Mouse (Mus musculus) left cerebral cortex, postnatal 14 days (tissue): ENCODE measurements around the gene Lypla2. TPM values are rescaled to one million over a fixed set of nuclear protein-coding genes. Genes with fewer than 3 reads are reported as not detected.
A peak's percentile ranks its signal among the peaks of the same experiment; 100 is the strongest.
"Not testable (repeated sequence)": the region's sequence is repeated elsewhere in the genome, so short reads cannot be mapped to it uniquely, and the experiment has no call there.

Experiments used
- DNase-seq, 2 experiments: peaks; one replicate each; pipeline ENCODE4 v3.0.0; 2021 to 2022; ENCODE audit warnings: low spot score in 2 of 2, mixed read lengths in 1 of 2
- intact Hi-C: fragments of 180-260 bp; cut with DNase I; formaldehyde crosslinking; loops from one replicate; pipeline ENCODE4 v1.15.1; 2025
- total RNA-seq, 2 experiments: library from RNA; stranded (reverse); gene quantifications; 2 replicates each; pipeline ENCODE4 v1.2.3; 2021

Gene Lypla2
- total RNA-seq, 2 experiments from 2014 or later, result 82.2 to 91.6 TPM

- intact Hi-C loops, DNase-seq: not testable (repeated sequence)
Observed at GRCm38 (mm10) chr4:135980223-135980622, 7.8 kb upstream of the Lypla2 start.

DNA sequence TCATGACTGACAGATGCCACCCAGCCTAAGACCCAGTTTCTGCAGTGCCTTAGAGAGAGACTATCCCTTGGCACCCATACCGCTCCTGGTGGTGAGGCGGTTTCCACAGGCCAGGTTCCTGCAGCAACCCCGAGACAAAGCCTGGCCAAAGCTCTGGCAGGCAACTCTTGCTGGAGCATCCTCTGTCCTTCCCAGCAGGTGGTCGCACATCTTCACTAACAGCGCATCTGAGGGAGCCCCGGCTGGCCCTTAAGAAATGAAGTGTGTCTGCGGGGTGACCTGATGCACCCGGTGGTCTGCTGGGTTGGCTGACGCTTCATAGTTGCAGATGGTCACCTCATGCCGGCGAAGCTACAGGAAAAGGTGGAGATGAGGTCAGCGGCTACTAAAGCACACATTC lies 3.7 kb upstream of the Lypla2 start:
- intact Hi-C loops, result no loop called here
- no peak for DNase-seq

DNA sequence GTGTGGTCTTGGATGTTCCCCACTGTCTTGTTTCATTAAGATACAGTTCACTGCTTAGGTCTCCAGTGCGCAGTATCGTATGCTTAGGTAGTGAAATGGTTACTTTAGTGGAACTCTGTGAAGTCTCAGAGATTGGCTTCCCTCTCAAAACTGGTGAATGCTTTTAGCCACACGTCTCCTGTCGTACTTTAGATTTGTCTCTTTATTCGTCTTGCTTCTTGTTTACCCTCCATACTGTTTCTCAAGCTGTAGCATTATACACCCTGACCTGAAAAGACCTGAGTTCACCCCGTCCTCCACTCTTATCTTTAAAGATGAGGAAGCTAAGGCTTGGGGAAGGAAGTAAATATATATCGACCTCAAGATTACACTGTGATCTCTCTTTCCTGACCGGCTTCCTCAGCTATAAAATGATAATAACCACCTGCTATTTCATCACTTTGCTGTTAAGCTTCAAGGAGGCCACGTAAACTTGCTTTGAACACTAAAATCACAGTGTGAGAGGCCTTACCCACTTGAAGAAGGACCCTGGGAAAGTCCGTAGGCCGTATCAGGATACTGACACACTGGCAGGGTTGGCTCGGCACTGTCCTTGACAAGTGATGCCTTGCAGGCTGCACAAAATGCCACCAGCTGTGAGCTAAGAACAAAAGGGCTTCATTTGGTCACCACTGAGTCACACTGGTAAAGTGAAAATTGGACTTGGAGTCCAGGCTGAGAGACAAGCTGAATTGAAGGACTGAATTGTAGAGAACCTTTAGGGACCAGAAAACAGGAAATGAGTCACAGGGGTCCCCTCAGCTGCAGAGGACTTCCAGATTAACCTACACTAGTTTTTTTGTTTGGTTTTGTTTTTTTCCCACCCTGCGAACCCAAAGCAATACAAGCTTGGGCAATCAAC lies 735 bp upstream of the Lypla2 start:
- intact Hi-C loops, result no loop called here
- no peak for DNase-seq

GRCm38 (mm10) chr4:135971805-135972555 lies 446 bp downstream of the Lypla2 start:
- intact Hi-C loops, result no loop called here
- DNase-seq, result no peak

DNA sequence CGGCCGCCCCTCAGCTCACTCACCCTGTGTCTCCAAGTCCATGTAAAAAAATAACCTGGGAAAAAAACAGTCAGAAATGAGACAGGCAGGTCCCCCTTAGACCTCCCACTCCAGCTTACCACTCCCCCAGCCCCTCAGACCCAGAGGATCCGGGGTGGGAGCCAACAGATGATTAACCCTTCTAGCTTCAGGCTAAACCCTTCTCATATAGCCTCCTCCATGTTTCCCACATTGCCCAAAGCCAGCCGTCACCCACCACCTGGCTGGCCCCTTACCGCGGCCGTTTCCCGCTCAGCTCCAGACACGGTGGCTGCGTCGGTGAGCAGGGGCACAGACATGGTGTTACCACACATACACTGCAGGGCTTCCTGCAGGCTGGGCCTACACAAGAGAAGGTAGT lies 1.8 kb downstream of the Lypla2 start:
- no peak for DNase-seq
- intact Hi-C loops, result no loop called here

GRCm38 (mm10) chr4:135969070-135969750 lies 3.2 kb downstream of the Lypla2 start:
- no peak for DNase-seq
- intact Hi-C loops, result no loop called here

DNA sequence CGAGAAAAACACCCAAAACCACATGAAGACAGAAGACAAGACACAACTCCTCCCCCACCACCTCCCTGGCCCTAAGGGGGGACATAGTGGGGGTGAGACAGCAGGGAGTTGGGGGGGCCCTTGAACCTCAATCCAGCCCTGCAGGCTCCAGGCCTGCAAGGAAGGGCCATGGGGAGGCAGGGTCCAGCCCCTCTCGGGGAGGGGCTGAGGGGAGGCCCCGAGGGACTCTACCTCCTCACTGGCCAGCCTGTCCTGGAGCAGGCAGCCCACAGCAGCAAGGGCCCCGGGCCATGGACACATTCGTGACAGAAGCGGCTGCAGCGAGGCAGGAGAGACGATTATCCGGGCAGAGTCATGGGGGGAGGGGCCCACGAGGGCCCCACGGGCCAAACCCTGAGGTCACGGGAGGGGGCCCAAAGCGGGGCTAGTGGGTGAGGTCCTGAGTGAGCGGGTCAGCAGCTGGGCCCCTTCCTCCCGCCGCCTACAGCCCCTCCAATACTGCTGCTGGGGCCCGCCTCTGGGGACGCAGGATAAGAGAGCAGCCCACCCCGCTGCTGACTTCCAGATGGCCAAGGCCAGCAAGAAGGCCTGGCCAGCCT lies 4.1 kb downstream of the Lypla2 start:
- intact Hi-C loops, result no loop called here
- no peak for DNase-seq

GRCm38 (mm10) chr4:135967086-135967760 lies 5.2 kb downstream of the Lypla2 start:
- intact Hi-C loops, result no loop called here
- DNase-seq, result no peak

- intact Hi-C loops, result no loop called here
- no peak for DNase-seq
Observed at GRCm38 (mm10) chr4:135966283-135966682, 6.1 kb downstream of the Lypla2 start.

DNA sequence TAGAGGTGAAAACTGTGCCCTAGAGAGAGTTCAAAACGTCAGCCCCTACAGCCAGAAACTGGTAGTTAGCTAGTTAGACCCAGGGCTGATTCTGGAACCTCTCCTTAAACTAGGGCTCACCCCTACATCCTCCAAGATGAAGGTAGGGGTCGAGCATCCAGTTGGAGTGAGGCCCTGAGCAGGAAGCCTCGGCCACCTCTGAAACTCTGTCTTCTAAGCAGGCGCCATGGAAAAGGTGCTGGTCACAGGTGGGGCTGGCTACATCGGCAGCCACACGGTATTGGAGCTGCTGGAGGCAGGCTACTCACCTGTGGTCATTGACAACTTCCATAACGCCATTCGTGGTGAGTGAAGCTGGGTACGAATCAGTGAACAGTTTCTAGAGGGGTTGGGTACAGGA lies 7.3 kb downstream of the Lypla2 start:
- no peak for DNase-seq
- intact Hi-C loops, result no loop called here

DNA sequence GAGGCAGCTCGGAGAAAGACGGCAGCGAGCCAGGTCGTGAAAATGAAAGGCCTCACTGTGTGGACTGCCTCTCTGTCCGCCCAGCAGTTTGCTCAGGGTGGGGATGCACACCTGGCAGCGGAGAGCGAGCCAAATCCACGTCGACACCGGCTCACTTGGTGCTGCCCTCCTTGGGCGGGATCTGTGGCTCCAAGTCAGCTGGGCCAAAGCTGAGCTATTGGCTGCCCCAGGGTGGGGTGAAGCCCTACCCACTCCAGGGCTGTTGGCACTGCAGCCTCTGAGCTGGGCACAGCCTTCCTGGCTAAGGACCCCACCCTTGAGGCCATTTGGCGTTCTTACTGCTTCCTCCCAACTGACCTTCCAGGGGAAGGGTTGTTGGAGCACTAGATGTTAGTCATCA lies 8.0 kb downstream of the Lypla2 start:
- intact Hi-C loops, result loop anchor here (5.0 kb wide), 1 partner anchor 72 kb away; no protein-coding TSS in a partner anchor
- DNase-seq, result peak; percentile 45 to 71

DNA sequence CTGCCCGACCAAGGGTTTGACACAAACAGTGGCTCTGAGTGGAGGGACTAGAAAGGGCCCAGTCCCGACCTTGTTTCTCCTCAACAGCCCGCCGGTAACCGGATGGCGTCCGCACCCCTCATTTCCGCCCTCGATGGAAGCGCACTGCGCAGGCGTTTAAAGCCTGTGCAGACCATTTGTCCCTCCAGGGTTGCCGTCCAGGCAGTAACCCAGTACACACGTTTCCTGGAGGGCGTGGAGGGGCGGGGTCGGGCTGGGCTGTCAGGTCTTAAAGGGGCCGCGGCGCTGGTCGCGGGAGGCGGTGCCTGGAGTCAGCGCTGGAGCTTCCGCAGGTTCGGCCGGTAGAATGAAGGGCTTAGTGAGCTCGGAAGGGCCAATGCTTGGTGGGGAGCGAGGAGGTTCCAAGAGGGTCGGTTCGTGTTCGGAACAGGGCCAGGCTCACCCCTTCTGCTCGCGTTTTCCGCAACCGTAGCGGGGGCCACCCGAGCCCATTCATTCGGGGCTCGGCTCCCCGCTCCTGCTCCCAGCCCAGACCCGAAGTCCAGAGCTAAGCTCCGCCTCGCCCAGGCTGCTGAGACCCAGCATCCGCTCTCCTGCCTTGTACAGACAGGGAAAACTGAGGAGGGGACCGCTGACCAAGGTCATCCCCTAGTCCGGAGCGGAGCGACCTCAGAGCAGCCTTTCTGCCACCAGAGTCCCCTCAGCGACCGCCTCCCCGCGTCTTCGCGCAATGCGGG lies 8.8 kb downstream of the Lypla2 start, which contains the start of gene Gale:
Gene Gale, plus strand, starts transcription at position 271 of the 737 bp plus-strand sequence.
- DNase-seq, result peak; percentile 94 to 95
- intact Hi-C loops, result loop anchor here (5.0 kb wide), 1 partner anchor 71 kb away; no protein-coding TSS in a partner anchor

GRCm38 (mm10) chr4:135962946-135963345 lies 9.5 kb downstream of the Lypla2 start:
- intact Hi-C loops, result loop anchor here (5.0 kb wide), 1 partner anchor 71 kb away; no protein-coding TSS in a partner anchor
- no peak for DNase-seq

DNA sequence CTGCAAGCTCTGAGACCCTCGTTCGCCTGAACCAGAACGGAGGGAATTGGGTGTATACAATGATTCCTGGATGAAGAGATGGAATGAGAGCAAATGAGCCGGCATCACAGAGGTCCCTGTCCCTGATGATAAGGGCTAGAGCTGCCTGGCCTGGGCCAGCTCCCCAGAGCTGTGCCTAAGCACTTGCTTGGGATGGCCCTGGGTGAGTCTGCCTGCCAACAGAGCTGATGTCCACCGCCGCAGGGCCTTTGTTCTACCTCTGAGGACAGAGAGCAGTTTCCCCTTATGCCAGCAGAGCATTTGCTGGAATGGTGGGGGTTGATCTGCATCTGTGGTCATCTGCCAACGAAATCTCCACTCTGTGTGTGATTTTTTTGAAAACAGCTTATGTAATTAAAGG lies 10.2 kb downstream of the Lypla2 start:
- DNase-seq, result no peak
- intact Hi-C loops, result loop anchor here (5.0 kb wide), 1 partner anchor 70 kb away; no protein-coding TSS in a partner anchor

GRCm38 (mm10) chr4:135961709-135962108 lies 10.7 kb downstream of the Lypla2 start:
- DNase-seq, result no peak
- intact Hi-C loops, result loop anchor here (5.0 kb wide), 1 partner anchor 69 kb away; no protein-coding TSS in a partner anchor

DNA sequence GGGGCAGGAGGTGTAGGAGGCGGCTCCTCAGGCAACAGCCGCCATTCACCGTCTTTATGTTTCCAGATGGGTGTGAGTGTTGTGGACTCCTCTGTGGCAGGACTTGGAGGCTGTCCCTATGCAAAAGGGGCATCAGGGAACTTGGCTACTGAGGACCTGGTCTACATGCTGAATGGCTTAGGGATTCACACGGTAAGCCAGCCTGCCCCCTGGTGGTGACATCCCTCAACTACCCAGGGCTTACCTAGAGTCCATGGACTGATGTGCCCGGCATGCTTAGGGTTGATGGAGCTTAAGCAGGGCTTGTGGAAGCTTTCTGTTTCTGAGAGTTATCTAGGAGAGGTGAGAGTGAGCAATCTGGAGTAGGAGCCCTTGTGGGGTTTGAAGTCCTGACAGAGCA lies 11.7 kb downstream of the Lypla2 start:
- peak; percentile 82 to 87 for DNase-seq
- intact Hi-C loops, result loop anchor here (5.0 kb wide), 1 partner anchor 68 kb away; no protein-coding TSS in a partner anchor

GRCm38 (mm10) chr4:135958354-135958753 lies 14.1 kb downstream of the Lypla2 start:
- intact Hi-C loops, result no loop called here
- DNase-seq, result no peak

DNA sequence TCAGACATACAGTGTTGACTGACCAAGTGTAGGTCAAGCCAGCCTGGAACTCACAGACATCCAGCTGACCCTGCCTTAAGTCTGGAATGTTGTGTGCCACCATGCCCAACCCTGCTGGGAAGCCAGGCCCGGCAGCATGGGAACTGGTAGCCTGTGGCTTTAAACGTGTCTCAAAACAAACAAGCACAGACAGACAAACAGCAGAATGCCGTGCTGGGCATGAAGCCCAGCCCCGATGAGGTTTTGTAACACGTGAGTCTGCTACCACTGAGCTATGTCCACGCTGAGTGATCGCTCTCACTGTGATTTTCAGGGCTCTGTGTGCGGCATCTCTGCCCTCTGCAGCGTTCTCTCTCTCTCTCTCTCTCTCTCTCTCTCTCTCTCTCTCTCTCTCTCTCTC lies 16.5 kb downstream of the Lypla2 start:
- DNase-seq, result no peak

More for the DNA sequence above, 16.5 kb downstream of the Lypla2 start:
- intact Hi-C loops, result no loop called here
